Mouse (Mus musculus) granulocyte monocyte progenitor cell, adult 5-6 weeks (primary cell): ENCODE measurements around the gene Dot1l. TPM values are rescaled to one million over a fixed set of nuclear protein-coding genes. Genes with fewer than 3 reads are reported as not detected.
"Not testable (repeated sequence)": the region's sequence is repeated elsewhere in the genome, so short reads cannot be mapped to it uniquely, and the experiment has no call there.

Source experiments
- ATAC-seq: replicated peaks from 2 replicates; pipeline ENCODE4 v1.8.0; 2016; ENCODE audit warnings: mild to moderate bottlenecking, moderate TSS enrichment, inconsistent platforms; ENCODE audit not compliant: poor library complexity, severe bottlenecking
- total RNA-seq, 2 experiments: library from RNA; stranded (forward) in 1 of 2; stranded (reverse) in 1 of 2; fragments of 200-712, 200-1000 nt in 1 of 2; fragments of >200 nt in 1 of 2; fragmentation: Nextera tagmentation in 1 of 2; gene quantifications; 2 replicates each; pipeline ENCODE4 v1.2.3; 2014 to 2017

Gene Dot1l
- total RNA-seq, 2 experiments from 2014 or later: 13.4 to 41.6 TPM

GRCm38 (mm10) chr10:80807057-80807627 lies 52.1 kb downstream of the Dot1l start:
- ATAC-seq: peak; percentile 52

GRCm38 (mm10) chr10:80808099-80808984 lies 53.3 kb downstream of the Dot1l start:
- ATAC-seq: no peak

- ATAC-seq: no peak
Measured at GRCm38 (mm10) chr10:80808985-80809632, 54.1 kb downstream of the Dot1l start.

GRCm38 (mm10) chr10:80810084-80810483 lies 55.1 kb downstream of the Dot1l start:
- ATAC-seq: no peak

DNA sequence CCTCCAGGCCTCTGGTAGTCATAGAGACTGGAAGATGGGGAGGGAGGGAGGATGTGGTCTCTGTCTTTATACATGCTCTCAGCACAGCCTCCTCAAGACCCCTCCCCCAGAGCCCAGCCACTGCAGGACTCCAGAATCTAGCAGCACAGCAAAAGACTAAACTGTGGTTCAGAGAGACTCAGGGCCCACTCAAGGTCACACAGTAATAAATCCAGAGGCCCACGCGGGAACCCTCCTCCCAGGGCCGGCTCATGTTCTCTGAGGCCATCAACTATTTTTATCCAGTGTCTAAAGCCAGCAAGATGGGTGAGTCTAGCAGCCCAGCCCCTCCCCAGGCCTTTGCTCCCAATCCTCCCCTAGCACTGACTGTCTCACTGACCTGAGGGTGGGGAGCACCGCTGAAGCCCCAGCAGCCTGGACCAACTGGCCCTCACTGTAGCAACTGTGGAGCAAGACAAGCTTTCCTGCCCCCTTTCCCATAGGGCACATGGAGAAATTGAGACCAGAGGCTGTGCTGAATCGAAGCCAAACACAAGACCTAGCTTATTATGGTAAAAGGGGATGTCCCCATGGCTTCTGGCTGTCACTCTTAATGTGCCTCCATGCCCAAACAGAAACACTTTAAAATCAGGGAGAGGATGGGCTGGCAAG lies 57.5 kb downstream of the Dot1l start:
- no peak for ATAC-seq

DNA sequence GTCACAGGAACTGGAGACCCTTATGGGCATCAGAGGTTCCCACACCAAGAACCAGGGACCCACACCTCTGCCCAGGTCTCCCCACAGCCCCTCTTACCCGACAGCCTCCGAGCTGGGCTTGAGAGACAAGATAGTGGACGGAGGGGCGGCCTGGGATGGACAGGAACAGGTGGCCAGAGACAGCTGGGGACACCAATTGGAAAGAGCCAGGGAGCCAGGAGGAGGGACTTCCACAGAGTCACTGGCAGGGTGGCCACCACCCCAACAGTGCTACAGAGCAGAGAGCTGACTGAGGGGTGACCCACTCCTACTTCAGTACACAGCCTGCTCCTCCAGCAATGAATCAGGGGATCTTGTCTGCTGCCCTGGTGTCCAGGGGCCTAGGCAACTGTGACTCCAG lies 58.4 kb downstream of the Dot1l start, which contains the start of gene Jsrp1:
TSS of gene Jsrp1 (minus strand) at position 133 of the 400 bp plus-strand sequence.
- ATAC-seq: no peak

DNA sequence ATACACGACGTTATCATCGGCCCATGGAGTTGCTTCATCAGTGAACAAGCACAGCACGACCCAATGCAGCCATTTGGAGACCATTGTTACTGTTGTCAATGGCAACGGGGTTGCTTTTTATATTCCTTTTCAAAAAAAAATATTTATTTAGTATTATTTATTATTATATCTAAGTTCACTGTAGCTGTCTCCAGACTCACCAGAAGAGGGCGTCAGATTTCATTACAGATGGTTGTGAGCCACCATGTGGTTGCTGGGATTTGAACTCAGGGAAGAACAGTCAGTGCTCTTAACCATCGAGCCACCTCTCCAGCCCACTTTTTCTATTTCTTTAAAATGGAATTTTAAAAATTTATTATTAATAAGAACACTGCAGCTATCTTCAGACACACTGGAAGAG lies 59.8 kb downstream of the Dot1l start:
- ATAC-seq: no peak

- peak; percentile 82 for ATAC-seq
Measured at GRCm38 (mm10) chr10:80816303-80816702, 61.3 kb downstream of the Dot1l start.

- no peak for ATAC-seq
Measured at GRCm38 (mm10) chr10:80817164-80817563, 62.2 kb downstream of the Dot1l start.

GRCm38 (mm10) chr10:80817955-80818354 lies 62.9 kb downstream of the Dot1l start:
- ATAC-seq: not testable (repeated sequence)

- ATAC-seq: no peak
Measured at GRCm38 (mm10) chr10:80818599-80819281, 63.7 kb downstream of the Dot1l start.

GRCm38 (mm10) chr10:80819406-80819805 lies 64.4 kb downstream of the Dot1l start:
- no peak for ATAC-seq

GRCm38 (mm10) chr10:80821991-80822390 lies 67.0 kb downstream of the Dot1l start:
- ATAC-seq: no peak

DNA sequence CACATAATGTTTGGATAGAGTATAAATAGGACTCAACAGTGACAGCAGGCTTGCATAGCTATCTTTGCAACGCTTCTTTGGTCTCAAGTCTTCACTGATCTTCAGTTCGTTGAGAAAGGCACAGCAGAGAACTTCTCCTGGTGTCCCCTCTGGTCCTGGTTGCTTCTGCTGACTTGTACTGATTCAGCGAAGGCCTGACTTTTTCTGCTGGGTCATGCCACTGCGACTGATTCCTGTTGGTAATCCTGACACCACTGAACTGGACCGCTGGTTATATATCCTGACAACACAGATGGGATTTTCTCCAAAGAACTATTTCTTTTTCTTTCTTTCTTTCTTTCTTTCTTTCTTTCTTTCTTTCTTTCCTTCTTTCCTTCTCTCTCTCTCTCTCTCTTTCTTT lies 67.5 kb downstream of the Dot1l start:
- no peak for ATAC-seq

DNA sequence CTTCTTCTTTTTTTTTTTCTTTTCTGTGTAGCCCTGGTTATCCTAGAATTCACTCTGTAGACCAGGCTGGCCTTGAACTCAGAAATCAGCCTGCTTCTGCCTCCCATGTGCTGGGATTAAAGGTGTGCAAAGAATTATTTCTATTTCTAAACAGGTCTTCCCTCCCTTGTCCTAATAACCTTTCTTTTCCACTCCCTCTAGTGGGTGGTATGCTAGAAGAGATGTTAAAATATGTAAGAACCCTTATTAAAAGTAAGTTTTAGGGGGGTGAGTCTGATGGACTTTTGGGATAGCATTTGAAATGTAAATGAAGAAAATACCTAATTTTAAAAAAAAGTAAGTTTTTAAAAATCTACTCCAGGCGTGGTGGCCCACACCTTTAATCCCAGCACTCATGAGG lies 68.3 kb downstream of the Dot1l start:
- no peak for ATAC-seq

DNA sequence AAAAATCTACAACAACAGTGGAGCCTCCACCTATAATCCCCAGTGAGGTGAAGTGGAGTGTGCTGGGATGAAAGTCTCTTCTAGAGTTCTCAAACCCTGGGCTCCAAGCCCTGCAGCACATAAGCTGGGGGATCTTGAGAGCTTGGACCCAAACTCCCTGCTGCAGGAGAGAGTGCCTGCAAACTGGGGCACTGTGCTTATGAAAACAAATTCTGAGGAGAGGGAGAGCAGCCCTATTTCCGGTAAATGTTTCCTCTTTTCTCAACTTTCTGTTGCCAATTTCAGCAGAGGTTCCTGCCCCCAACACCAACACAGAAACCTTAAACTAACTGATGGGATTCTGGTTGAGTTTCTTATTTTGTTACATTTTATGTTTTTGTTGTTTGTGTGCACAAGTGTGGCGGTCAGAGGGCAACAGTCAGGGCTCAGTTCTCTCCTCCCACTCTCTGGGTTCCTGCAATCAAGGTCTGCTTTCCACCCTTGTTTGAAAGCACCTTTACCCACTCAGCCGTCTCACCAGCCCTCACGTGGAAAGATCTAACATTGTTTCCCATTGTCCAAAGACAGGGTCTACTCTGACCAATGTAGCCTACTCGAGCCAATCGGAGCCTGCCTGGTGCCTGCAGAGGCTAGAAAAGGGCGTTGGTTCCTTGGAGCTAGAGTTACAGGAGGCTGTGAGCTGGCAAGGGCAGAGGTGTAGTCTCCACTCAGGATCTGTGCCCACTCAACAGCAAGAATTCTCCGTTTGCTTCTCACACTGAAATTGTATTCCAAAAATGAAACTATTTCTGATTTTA lies 69.0 kb downstream of the Dot1l start:
- ATAC-seq: 0 out of 2 replicates have a peak, but pooled peaks have one; percentile 1

GRCm38 (mm10) chr10:80824827-80825226 lies 69.8 kb downstream of the Dot1l start:
- ATAC-seq: no peak

DNA sequence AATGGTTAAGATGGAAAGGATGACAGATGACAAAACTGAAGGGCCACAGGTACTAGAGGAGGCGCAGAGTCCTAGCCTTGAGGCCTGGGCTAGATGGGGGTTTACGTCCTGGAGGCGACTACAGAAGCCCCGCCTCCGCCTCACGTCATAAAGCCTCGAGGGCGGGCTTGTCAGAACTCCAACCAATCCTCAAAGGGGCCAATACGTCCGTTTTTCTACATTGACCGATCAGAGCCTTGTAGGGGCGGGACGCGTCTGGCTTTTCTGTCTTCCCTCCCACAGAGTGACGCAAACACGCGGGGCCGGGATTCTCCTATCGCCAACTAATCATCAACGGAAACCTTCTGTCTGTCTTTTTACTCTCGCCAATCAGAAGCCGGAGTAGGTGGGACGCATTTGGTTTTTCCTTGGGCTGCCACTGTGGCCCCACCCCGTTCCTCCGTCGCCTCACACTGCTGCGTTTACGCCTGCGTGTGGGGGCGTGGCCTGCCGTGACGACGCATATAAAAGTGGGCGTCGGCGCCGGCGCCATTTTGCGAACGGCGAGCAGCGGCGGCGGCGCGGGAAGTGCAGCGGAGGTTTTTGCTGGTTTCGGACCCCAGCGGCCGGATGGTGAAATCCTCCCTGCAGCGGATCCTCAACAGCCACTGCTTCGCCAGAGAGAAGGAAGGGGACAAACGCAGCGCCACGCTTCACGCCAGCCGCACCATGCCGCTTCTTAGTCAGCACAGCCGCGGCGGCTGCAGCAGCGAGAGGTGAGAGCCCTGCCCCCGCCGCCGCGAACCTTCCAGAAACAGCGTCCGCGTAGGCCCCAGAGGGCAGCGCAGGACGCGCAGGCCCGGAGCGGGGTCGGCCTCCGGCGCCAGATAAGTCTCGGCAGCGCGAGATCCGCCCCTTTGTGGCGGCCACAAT lies 71.4 kb downstream of the Dot1l start, which contains the start of gene Oaz1:
TSS of gene Oaz1 (plus strand) at position 506 of the 912 bp plus-strand sequence.
- peak; percentile 79 for ATAC-seq
